Mouse (Mus musculus) embryonic facial prominence, embryonic 14.5 days (tissue): Measurements from ENCODE around the gene Crat. TPM values are rescaled to one million over a fixed set of nuclear protein-coding genes. Genes with fewer than 3 reads are reported as not detected.
A peak's percentile ranks its signal among the peaks of the same experiment; 100 is the strongest.

ENCODE experiments used
- ATAC-seq: fragments of 200-750 bp; cut with Nextera tagmentation; 2 replicates; pipeline ENCODE4 v1.8.0; 2017; ENCODE audit warnings: low read depth, moderate number of reproducible peaks, moderate TSS enrichment
- DNase-seq: peaks from one replicate; pipeline ENCODE4 v3.0.0-alpha.2; 2015; ENCODE audit warnings: low spot score
- H3K27ac ChIP-seq: fragments of 300-500 bp; sonication (generic); replicated peaks from 2 replicates; pipeline ENCODE4 v1.5.1; 2014; ENCODE audit warnings: low read depth, mild to moderate bottlenecking, low read length, moderate library complexity
- H3K27me3 ChIP-seq: fragments of 300-500 bp; sonication (generic); replicated peaks from 2 replicates; pipeline ENCODE4 v1.6.1; 2014; ENCODE audit warnings: low read length; ENCODE audit not compliant: control insufficient read depth, insufficient read depth
- H3K36me3 ChIP-seq: fragments of 300-500 bp; sonication (generic); 2 replicates; pipeline ENCODE4 v1.6.1; 2014; ENCODE audit warnings: low read length, mixed read lengths; ENCODE audit not compliant: control insufficient read depth, insufficient read depth
- H3K4me1 ChIP-seq: fragments of 300-500 bp; sonication (generic); 2 replicates; pipeline ENCODE4 v1.6.1; 2014; ENCODE audit warnings: antibody characterized with exemption, low read length; ENCODE audit not compliant: control insufficient read depth, insufficient read depth
- H3K4me2 ChIP-seq: fragments of 300-500 bp; sonication (generic); 2 replicates; pipeline ENCODE4 v1.6.1; 2014; ENCODE audit warnings: low read depth, mild to moderate bottlenecking, low read length, moderate library complexity, mixed read lengths
- H3K4me3 ChIP-seq: fragments of 300-500 bp; sonication (generic); 2 replicates; pipeline ENCODE4 v1.5.1; 2014; ENCODE audit warnings: low read depth, mild to moderate bottlenecking, low read length
- H3K9ac ChIP-seq: fragments of 300-500 bp; sonication (generic); 2 replicates; pipeline ENCODE4 v1.6.1; 2014; ENCODE audit warnings: low read depth, mild to moderate bottlenecking, low read length, moderate library complexity, mixed read lengths
- H3K9me3 ChIP-seq: fragments of 300-500 bp; sonication (generic); 2 replicates; pipeline ENCODE4 v1.6.1; 2016; ENCODE audit warnings: low read length; ENCODE audit not compliant: control insufficient read depth
- WGBS: fragments of 180-500 bp; shearing (Covaris S2); extraction: QIAGEN DNeasy Blood & Tissue Kit; methylation state at CpG from one replicate; pipeline ENCODE4 v1.1.7; 2014; 5-methylcytosine and 5-hydroxymethylcytosine counted together
- polyA plus RNA-seq: library from polyadenylated mRNA; unstranded; fragments of >200 nt; fragmentation: Nextera tagmentation; extraction: Ambion mirVana; gene quantifications from 2 replicates; pipeline ENCODE4 v1.2.1, GENCODE M21; 2014

The Crat gene
- polyA plus RNA-seq, 1 experiment from 2014 or later: 46.9 TPM

DNA sequence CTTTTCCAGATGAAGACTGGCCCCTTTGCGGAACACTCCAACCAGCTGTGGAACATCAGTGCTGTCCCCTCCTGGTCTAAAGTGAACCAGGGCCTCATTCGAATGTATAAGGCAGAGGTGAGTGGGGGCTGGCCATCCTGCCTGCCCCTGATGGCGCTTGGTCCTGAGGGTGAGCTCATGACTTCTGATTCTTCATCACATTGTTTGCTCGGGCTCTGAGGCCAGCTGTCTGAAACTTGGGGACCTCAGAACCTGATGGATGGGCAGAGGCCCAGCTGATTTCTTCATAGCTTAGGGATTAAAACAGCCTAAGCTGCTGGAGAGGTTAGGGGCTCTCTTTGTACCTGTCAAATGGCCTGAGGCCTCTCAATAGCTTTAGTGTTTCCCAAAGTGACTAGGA lies 27.7 kb upstream of the Crat start:
- H3K27ac ChIP-seq: peak overlapping the region; percentile 99
- H3K27me3 ChIP-seq: no peaks in the 10 kb centered on the region
- H3K4me2 ChIP-seq: no peak overlapping the region; the same call in 1 of the 2 replicates
- peak overlapping the region; percentile 65 for H3K9ac ChIP-seq
- ATAC-seq: no peak
- WGBS: 57% methylated on average over 4 of the region's 4 CpGs
- peaks cover 57% of the 10 kb centered on the region for H3K4me1 ChIP-seq
- no peak for DNase-seq
- H3K4me3 ChIP-seq: no peak overlapping the region
- H3K9me3 ChIP-seq: no peaks in the 10 kb centered on the region
- peaks cover 61% of the 10 kb centered on the region for H3K36me3 ChIP-seq

DNA sequence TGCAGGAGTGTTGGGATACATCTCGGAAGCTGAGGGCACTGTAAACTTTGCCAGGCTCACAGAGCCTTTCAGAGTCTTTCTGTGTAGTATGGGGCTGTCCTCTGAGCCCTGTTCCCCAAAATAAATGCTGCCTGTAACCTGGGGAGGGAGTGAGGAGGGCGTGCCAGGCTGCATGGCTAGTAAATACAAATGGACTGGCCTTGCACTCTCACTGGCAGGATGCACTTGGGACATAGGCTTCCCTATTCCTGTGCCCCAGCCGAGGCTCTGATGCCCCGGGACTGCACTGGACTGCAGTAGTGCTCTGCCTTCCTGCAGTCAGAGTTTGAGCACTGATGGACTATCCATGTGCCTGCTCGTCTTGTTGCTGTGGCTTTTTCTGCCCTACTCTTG lies 26.9 kb upstream of the Crat start:
- H3K4me3 ChIP-seq: peak overlapping the region; percentile 26
- ATAC-seq (no peak), DNase-seq (no peak)
- peaks cover 57% of the 10 kb centered on the region for H3K4me1 ChIP-seq
- 23% methylated on average over 5 of the region's 5 CpGs for WGBS
- H3K27me3 ChIP-seq: no peaks in the 10 kb centered on the region
- peak overlapping the region; percentile 65 for H3K9ac ChIP-seq
- H3K4me2 ChIP-seq: peak overlapping the region; percentile 59
- H3K27ac ChIP-seq: peak overlapping the region; percentile 99
- no peaks in the 10 kb centered on the region for H3K9me3 ChIP-seq
- peaks cover 65% of the 10 kb centered on the region for H3K36me3 ChIP-seq

DNA sequence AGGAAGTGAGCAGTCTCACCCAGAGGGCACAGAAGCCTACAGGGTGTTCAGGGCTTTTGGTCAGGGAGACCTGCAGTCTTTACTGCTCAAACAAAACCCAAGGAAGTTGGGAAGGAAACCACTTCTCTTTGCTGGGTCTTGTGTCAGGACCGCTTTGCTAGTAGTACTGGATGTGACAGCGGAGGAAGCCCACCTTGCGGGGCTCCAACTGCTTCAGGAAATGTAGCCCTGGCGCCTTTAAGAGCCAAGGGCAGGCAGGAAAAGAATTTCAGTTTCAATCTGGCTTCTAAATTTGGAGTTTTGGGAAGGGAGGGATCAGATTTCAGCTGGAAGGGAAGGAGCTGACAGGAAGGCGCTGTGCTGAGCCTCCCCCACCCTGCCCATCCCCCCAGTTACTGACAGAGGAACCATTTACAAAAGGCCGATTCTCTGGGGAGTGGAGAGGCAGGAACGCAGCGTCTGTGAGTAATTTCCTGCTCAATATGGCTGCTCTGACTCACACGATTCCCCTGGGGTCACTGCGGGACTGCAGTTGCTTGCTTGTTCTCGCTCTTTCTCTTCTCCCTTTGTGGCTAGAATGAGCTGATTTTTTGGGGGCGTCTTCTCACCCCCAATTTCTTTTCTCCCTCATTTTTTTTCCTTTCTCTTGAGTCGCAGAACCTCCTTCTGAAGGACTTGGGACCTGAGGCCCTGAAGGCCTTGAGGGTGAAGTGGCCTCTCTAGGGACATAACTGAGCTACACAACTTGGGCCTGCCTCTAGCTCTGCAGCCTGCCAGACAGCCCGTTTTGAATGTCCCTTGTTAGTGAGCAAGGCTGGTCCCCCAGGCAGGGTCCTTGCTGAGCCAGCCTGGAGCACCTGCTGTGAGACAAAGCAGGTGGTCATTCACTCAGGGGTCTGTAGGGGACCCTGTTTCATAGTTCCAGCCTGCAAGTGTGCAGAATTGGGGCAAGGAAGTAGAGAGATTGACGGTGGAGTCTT lies 26.2 kb upstream of the Crat start:
- H3K27ac ChIP-seq: peak overlapping the region; percentile 99
- H3K9ac ChIP-seq: peak overlapping the region; percentile 65
- ATAC-seq: peak; percentile 86
- H3K27me3 ChIP-seq: no peaks in the 10 kb centered on the region
- H3K4me1 ChIP-seq: peaks cover 57% of the 10 kb centered on the region
- peak; percentile 100 for DNase-seq
- H3K9me3 ChIP-seq: no peaks in the 10 kb centered on the region
- peak overlapping the region; percentile 59 for H3K4me2 ChIP-seq
- WGBS: 1% methylated on average over 15 of the region's 15 CpGs
- H3K4me3 ChIP-seq: peak overlapping the region; percentile 26
- peaks cover 66% of the 10 kb centered on the region for H3K36me3 ChIP-seq

DNA sequence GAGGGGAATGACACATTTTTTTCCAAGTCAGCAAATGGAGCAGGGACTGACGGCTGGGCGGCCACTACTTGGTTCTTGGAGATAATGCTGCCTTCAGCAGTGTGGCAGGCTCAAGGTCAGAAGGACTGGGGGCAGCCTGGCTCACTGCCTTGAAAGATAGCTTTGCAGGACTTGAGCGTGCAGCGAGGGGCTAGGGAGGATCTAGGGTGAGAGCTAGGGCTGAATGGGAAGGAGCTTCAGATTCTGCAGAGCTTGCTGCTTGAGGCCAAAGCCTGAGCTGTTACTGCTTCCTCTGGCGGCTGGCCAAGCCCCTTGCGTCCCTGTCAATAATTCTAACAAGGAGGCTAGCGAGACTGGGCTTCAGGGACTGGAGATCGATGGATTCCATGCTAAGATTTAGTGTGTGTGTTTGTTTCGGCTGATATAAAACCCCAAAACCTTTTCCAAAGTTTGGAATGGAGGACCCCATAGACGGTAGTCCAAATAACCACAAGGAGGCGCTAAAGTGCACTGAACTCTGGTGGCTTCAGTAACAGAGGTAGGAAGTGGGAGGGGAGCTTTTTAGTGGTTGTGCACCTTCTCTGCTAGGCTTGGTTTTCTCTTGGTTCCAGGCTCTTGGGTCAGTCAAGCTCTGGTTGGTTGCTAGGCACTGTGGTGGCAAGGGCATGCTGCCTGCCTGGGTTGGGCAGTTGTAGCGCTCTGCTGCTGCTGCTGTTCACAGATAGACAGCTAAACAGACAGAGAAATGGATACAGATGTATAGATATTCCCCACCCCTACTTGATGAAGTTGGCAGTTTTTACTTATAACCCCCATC lies 25.3 kb upstream of the Crat start:
- Histone ChIP-seq H3K4me3 (peak overlapping the region; percentile 26), H3K4me2 (peak overlapping the region; percentile 59), H3K36me3 (peaks cover 61% of the 10 kb centered on the region), H3K9me3 (no peaks in the 10 kb centered on the region), H3K27ac (peak overlapping the region; percentile 99), H3K27me3 (no peaks in the 10 kb centered on the region), H3K9ac (peak overlapping the region; percentile 56), H3K4me1 (peaks cover 57% of the 10 kb centered on the region)
- 9% methylated on average over 12 of the region's 12 CpGs for WGBS
- DNase-seq (peak; percentile 95), ATAC-seq (peak; percentile 63)

DNA sequence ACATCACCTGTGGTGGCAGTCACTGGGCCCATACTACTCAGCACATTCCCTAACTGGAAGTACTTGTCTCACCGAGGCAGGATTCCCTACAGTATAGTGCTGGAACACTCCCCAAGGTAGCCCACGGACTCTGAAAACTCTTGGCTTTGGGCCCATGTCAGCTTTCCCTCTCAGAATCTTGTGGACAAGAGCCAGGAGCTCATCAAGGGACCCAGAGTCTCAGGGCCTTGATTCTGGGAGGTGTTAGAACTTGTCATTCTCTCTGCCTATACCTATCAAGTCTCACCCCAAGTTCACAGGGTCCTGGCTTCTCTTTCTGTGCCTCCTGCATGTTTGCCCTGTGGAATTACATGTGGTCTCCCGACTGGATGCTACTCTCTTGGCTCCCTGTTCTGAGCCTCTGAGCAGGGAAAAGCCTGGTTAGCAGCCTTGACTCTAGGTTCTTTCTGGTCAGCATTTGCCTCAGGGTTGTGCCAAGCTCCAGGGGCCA lies 24.6 kb upstream of the Crat start:
- Histone ChIP-seq H3K4me1 (peaks cover 52% of the 10 kb centered on the region), H3K9me3 (no peaks in the 10 kb centered on the region), H3K4me2 (peak overlapping the region; percentile 59; the same call in 1 of the 2 replicates), H3K27me3 (no peaks in the 10 kb centered on the region), H3K4me3 (no peak overlapping the region), H3K9ac (peak overlapping the region; percentile 56), H3K27ac (peak overlapping the region; percentile 99), H3K36me3 (peaks cover 55% of the 10 kb centered on the region)
- ATAC-seq (no peak), DNase-seq (peak; percentile 61)
- WGBS: 18% methylated on average over 3 of the region's 3 CpGs

DNA sequence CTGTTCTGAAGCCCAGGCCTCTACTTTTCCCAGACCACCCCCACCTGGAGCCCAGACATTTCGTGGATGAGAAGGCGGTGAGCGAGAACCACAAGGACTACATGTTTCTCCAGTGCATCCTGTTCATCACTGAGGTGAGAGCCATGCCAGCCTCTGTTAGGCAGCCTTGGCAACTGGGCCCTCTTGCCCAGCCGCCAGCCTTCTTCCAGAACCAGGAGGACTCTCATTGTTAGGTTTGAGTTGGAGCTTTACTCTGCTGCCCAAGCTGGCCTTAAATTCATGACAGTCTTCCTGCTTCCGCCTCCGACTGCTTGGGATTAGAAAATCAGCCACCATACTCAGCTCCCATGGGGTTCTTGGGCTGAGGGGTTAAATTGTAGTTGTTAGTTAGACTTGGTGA lies 24.0 kb upstream of the Crat start:
- H3K27me3 ChIP-seq: no peaks in the 10 kb centered on the region
- peaks cover 46% of the 10 kb centered on the region for H3K4me1 ChIP-seq
- DNase-seq: no peak
- WGBS: 80% methylated on average over 6 of the region's 6 CpGs
- no peak for ATAC-seq
- H3K9me3 ChIP-seq: no peaks in the 10 kb centered on the region
- no peak overlapping the region for H3K4me3 ChIP-seq
- no peak overlapping the region for H3K4me2 ChIP-seq
- H3K36me3 ChIP-seq: peaks cover 54% of the 10 kb centered on the region
- H3K9ac ChIP-seq: peak overlapping the region; percentile 6; the same call in 1 of the 2 replicates
- H3K27ac ChIP-seq: peak overlapping the region; percentile 99

DNA sequence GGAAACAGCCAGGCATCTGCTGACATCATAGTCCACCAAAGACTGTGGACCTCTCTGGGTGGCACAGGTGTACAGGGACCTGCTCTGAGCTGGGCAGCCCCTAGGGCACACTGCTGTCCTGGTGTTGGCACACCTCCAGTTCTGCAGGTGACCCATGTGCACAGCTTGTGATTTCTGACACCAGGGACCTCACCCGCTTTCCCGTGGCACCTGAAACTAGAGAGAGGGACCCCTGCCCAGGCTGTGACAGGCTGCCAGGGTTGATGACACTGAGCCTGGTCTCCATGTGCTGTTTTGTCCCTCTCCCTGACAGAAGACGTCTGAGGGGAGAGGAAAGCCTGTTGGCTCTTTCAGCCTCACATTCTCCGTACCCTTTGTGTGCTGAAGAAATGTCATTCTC lies 22.2 kb upstream of the Crat start:
- no peak overlapping the region for H3K4me2 ChIP-seq
- DNase-seq (no peak), ATAC-seq (no peak)
- peaks cover 28% of the 10 kb centered on the region for H3K4me1 ChIP-seq
- peaks cover 55% of the 10 kb centered on the region for H3K36me3 ChIP-seq
- no peak overlapping the region for H3K9ac ChIP-seq
- WGBS: 88% methylated on average over 4 of the region's 4 CpGs
- H3K27me3 ChIP-seq: no peaks in the 10 kb centered on the region
- no peak overlapping the region for H3K27ac ChIP-seq
- H3K4me3 ChIP-seq: no peak overlapping the region
- no peaks in the 10 kb centered on the region for H3K9me3 ChIP-seq

DNA sequence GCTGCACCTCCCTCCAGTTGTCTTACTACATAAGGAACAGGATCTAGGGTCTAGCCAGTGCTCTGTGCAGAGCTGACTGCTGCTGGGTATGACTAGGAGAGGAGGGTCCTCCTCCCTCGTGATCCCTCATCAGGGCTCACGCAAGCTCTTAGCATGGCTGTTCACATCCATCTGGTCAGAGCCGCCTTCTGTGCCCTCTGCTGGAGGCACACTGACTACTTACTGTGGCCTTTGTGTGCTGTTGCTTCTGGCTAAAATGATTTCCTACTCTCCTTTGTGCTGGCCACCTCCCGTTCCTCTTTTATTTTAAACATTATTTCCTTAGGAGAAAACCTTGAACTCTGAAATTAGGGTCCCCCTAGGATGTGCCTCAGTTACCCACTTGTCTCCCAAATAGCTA lies 21.2 kb upstream of the Crat start:
- no peak overlapping the region for H3K9ac ChIP-seq
- H3K4me2 ChIP-seq: no peak overlapping the region
- no peak overlapping the region for H3K4me3 ChIP-seq
- peaks cover 64% of the 10 kb centered on the region for H3K36me3 ChIP-seq
- 63% methylated on average over 4 of the region's 4 CpGs for WGBS
- no peaks in the 10 kb centered on the region for H3K27me3 ChIP-seq
- ATAC-seq (no peak), DNase-seq (no peak)
- peaks cover 19% of the 10 kb centered on the region for H3K4me1 ChIP-seq
- no peak overlapping the region for H3K27ac ChIP-seq
- no peaks in the 10 kb centered on the region for H3K9me3 ChIP-seq
